Mouse (Mus musculus): ENCODE results near the gene Ireb2. TPM values are rescaled to one million over a fixed set of nuclear protein-coding genes. Genes with fewer than 3 reads are reported as not detected.

Ireb2 gene
- polyA plus RNA-seq, 1 experiment from 2014 or later: 67.4 TPM

Other genes starting within 250 kb of the Ireb2 start
- 1.4 and 2.8 TPM in 2 replicates for gene Acsbg1, start 201.9 kb upstream of the Ireb2 start, polyA plus RNA-seq (2014; fragmentation: Nextera tagmentation; extraction: Ambion mirVana)
- gene Dnaja4, start 164.9 kb upstream of the Ireb2 start, polyA plus RNA-seq (2014; fragmentation: Nextera tagmentation; extraction: Ambion mirVana): 4.2 and 4.7 TPM in 2 replicates
- 196 and 206 TPM in 2 replicates for gene Wdr61, start 129.3 kb upstream of the Ireb2 start, polyA plus RNA-seq (2014; fragmentation: Nextera tagmentation; extraction: Ambion mirVana)
- gene Crabp1, start 99.0 kb upstream of the Ireb2 start, polyA plus RNA-seq (2014; fragmentation: Nextera tagmentation; extraction: Ambion mirVana): 962 and 1,036 TPM in 2 replicates
- 5.8 and 6.1 TPM in 2 replicates for gene Hykk, start 53.5 kb downstream of the Ireb2 start, polyA plus RNA-seq (2014; fragmentation: Nextera tagmentation; extraction: Ambion mirVana)
- 353 and 372 TPM in 2 replicates for gene Psma4, start 87.0 kb downstream of the Ireb2 start, polyA plus RNA-seq (2014; fragmentation: Nextera tagmentation; extraction: Ambion mirVana)
- 1.1 and 1.6 TPM in 2 replicates for gene AY074887, start 87.2 kb downstream of the Ireb2 start, polyA plus RNA-seq (2014; fragmentation: Nextera tagmentation; extraction: Ambion mirVana)
- gene Chrna5, start 117.1 kb downstream of the Ireb2 start, polyA plus RNA-seq (2014; fragmentation: Nextera tagmentation; extraction: Ambion mirVana): 1.2 and 2.7 TPM in 2 replicates
- gene Chrna3, start 162.8 kb downstream of the Ireb2 start, polyA plus RNA-seq (2014; fragmentation: Nextera tagmentation; extraction: Ambion mirVana): 4.4 and 6.5 TPM in 2 replicates
- gene Chrnb4, start 185.0 kb downstream of the Ireb2 start, polyA plus RNA-seq (2014; fragmentation: Nextera tagmentation; extraction: Ambion mirVana): 0.79 and 1.7 TPM in 2 replicates

Data from embryonic facial prominence, embryonic 11.5 days (tissue).